Mouse (Mus musculus) forebrain, embryonic 10.5 days (tissue): ENCODE data around the gene Cd2. TPM values are rescaled to one million over a fixed set of nuclear protein-coding genes. Genes with fewer than 3 reads are reported as not detected.
A peak's percentile ranks its signal among the peaks of the same experiment; 100 is the strongest.

Experiments
- DNase-seq: peaks from one replicate; pipeline ENCODE4 v3.0.0-alpha.2; 2017; ENCODE audit warnings: low spot score; ENCODE audit errors: extremely low spot score
- H3K27ac ChIP-seq: fragments of 300-500 bp; sonication (generic); 2 replicates; pipeline ENCODE4 v1.5.1; 2016; ENCODE audit warnings: mild to moderate bottlenecking
- H3K27me3 ChIP-seq: fragments of 300-500 bp; sonication (generic); 2 replicates; pipeline ENCODE4 v1.6.1; 2016; ENCODE audit warnings: mild to moderate bottlenecking; ENCODE audit not compliant: poor library complexity, severe bottlenecking
- H3K36me3 ChIP-seq: fragments of 300-500 bp; sonication (generic); replicated peaks from 2 replicates; pipeline ENCODE4 v1.6.1; 2016; ENCODE audit warnings: mild to moderate bottlenecking, moderate library complexity
- H3K4me1 ChIP-seq: fragments of 300-500 bp; sonication (generic); 2 replicates; pipeline ENCODE4 v1.6.1; 2016
- H3K4me3 ChIP-seq: fragments of 300-500 bp; sonication (generic); 2 replicates; pipeline ENCODE4 v1.5.1; 2016; ENCODE audit warnings: mild to moderate bottlenecking, moderate library complexity
- H3K9me3 ChIP-seq: fragments of 300-500 bp; sonication (generic); 2 replicates; pipeline ENCODE4 v1.6.1; 2016; ENCODE audit warnings: mild to moderate bottlenecking, moderate library complexity
- WGBS: fragments of 180-500 bp; shearing (Covaris S2); methylation state at CpG from one replicate; pipeline ENCODE4 v1.1.7; 2016; 5-methylcytosine and 5-hydroxymethylcytosine counted together
- polyA plus RNA-seq: library from polyadenylated mRNA; unstranded; fragments of >200 nt; fragmentation: Nextera tagmentation; extraction: Ambion mirVana; gene quantifications from 2 replicates; pipeline ENCODE4 v1.2.1, GENCODE M21; 2016

Gene Cd2
- polyA plus RNA-seq = not detected in 2 replicates

DNA sequence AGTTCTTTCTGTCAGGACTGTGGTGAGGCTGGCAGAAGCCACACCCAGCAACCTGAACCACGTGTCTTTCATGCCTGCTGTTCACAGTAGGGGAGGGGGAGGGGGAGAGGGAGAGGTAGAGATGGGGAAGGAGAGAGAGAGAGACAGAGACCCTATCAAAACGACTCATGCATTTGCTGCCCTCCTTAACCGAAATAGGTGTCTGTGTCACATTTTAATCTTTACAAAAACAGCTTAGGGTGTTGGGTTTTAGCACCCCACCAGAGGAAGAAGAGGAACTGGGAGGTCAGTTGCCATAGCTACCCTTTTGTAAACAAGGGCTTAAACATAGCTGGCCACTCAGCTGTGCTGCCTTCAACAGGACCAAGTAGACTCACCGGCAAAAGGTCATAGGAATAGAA is at the start of gene Cd2:
Gene Cd2, minus strand, starts transcription at position 29 of the 401 bp plus-strand sequence.
- WGBS = 39% methylated on average over 4 of the region's 4 CpGs

DNA sequence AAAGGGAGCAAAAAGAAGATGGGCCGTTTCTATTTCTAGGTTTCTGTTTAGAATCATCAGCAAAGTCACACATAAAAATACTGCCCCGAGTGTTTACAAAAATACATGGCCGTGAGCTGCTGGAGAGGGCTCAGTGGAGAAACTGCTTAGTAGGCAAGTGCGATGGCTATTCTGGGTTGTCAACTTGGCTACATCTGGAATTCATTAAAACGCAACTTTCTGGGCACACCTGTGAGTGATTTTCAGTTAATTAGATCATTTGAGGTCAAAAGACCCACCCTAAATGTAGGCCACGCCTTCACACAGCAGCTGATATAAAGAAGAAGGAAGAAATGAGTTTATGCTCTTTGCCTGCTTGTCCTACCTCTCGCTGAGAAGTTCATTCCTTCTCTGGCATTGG is 40.9 kb upstream of the Cd2 start:
- DNase-seq = peak; percentile 27
- 65% methylated on average over 7 of the region's 7 CpGs for WGBS
- H3K27ac ChIP-seq = no peak overlapping the region
- no peak overlapping the region for H3K4me3 ChIP-seq
- H3K36me3 ChIP-seq = no peaks in the 10 kb centered on the region
- no peaks in the 10 kb centered on the region for H3K27me3 ChIP-seq
- peaks cover 9% of the 10 kb centered on the region for H3K4me1 ChIP-seq
- H3K9me3 ChIP-seq = no peaks in the 10 kb centered on the region

More for the DNA sequence above, at the start of gene Cd2:
- H3K9me3 ChIP-seq = no peaks in the 10 kb centered on the region
- H3K4me1 ChIP-seq = no peaks in the 10 kb centered on the region
- H3K36me3 ChIP-seq = no peaks in the 10 kb centered on the region
- H3K27ac ChIP-seq = no peak within 1 kb of the TSS
- no peaks in the 10 kb centered on the region for H3K27me3 ChIP-seq
- no peak for DNase-seq
- no peak within 1 kb of the TSS for H3K4me3 ChIP-seq

DNA sequence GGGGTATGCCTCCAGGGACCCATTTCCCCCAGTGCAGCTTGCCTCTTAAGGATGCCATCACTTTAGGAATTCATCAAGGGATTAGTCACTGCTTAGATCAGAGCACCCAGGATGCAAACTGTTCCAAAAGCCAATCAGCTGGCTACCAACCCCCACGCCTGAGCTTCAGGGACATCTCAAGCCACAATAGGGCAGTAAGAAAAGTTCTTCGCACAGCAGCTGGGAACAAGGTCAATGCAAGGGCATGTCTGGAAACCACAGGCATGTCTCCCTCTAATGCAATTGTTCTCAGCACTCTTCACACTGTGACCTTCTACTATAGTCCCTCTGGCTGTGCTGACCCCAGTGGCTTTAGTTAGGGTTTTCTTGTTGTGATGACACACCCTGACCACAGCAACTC is 39.5 kb upstream of the Cd2 start:
- H3K27me3 ChIP-seq = no peaks in the 10 kb centered on the region
- H3K36me3 ChIP-seq = no peaks in the 10 kb centered on the region
- no peak overlapping the region for H3K27ac ChIP-seq
- DNase-seq = no peak
- H3K9me3 ChIP-seq = no peaks in the 10 kb centered on the region
- peaks cover 15% of the 10 kb centered on the region for H3K4me1 ChIP-seq
- WGBS = 64% methylated on average over 2 of the region's 2 CpGs
- H3K4me3 ChIP-seq = no peak overlapping the region

DNA sequence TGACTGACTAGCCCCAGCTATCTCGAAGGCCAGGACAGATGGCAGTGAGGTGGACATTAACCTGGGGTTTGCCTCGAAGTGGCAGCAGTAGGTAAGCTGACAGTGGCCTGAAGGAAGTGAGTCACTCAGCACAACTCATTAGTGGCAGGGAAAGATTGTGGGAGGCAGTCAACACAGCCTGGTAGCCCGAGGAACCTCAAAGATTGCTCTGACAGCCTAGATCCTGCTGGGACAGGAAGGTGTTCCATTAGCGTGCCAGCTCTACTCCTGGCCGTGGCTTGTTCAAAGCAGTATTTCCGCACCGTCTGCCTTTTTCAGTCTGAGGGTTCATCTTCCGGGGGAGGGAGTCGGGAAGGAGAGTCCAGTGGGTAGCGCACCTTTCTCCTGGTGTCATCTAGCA is 34.7 kb upstream of the Cd2 start:
- no peak overlapping the region for H3K4me3 ChIP-seq
- H3K4me1 ChIP-seq = peaks cover 24% of the 10 kb centered on the region
- DNase-seq = no peak
- 0 out of 2 replicates have a peak overlapping the region, but pooled peaks have one; percentile 11 for H3K27ac ChIP-seq
- no peaks in the 10 kb centered on the region for H3K27me3 ChIP-seq
- H3K36me3 ChIP-seq = no peaks in the 10 kb centered on the region
- WGBS = 84% methylated on average over 10 of the region's 10 CpGs
- H3K9me3 ChIP-seq = no peaks in the 10 kb centered on the region

DNA sequence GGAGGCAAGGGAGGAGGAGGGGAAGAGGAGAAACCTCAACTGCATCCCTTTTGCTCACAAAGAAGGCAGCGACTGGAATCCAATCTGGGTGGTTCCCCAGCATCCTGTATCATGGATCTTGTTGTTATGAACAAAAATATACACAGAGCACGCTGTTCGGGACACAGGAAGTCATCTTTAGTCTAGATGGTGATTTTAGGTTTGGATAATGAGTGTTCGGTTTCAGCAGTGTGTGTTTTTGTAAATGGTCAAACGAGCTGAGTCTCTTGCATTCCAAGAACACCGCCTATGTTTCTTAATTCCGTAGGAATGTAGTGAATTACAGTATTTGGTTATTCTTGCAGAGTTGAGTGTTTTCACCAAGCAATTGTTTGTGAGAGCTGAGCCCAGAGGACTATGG is 33.1 kb upstream of the Cd2 start:
- Histone ChIP-seq H3K4me1 (peaks cover 16% of the 10 kb centered on the region; the same call in 1 of the 2 replicates), H3K9me3 (no peaks in the 10 kb centered on the region), H3K4me3 (no peak overlapping the region), H3K36me3 (no peaks in the 10 kb centered on the region), H3K27me3 (no peaks in the 10 kb centered on the region), H3K27ac (no peak overlapping the region)
- WGBS = 83% methylated on average over 7 of the region's 7 CpGs
- no peak for DNase-seq

DNA sequence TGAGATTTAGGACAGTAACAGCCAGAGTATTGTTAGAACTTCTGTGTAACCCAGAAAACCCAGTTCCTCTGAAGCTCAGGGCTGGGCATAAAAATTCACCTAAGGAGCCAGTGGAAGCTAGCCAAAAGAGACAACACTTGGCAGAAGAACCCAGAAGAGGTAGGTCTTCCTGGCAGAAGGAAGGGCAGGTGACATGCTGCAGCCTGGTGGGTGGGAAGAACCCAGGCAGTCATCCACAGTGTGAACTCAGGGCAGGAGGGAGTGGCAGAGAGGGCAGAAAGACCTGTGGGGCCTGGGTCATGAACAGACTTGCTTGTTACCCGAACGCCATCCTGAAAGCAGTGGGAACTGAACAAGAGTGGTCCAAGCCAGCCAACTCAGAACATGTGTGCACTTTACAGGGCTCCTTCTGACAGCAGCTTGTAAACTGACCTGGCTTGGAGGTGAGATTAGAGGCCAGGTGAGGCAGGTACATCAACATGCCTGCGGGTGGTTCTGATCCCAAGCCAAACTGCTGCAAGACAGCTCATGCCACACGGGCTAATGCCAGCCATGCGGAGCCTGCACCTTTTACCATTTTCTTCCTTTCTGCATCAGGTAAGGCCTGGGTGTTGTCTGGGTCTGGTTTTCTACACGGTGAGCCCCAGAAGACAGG is 30.9 kb upstream of the Cd2 start:
- 93% methylated on average over 6 of the region's 6 CpGs for WGBS
- no peak for DNase-seq

DNA sequence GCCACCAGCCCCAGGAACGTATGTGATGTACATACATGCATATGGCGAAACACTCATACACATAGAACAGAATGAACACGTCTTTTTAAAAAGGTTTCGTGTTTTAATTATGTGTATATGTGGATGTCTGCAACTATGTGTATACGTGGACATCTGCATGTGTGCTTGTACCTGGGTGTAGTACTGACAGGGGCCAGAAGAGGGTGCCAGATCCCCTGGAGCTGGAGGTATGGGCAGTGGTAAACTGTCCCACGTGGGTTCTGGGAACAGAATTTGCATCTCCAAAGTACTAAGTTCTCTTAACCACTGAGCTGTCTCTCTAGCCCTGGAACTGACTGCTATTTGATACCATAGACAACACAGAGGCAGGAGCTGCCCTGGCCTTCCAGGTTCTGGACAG is 30.4 kb upstream of the Cd2 start:
- Histone ChIP-seq H3K27ac (no peak overlapping the region), H3K4me3 (no peak overlapping the region), H3K9me3 (no peaks in the 10 kb centered on the region), H3K27me3 (no peaks in the 10 kb centered on the region), H3K4me1 (peaks cover 16% of the 10 kb centered on the region; the same call in 1 of the 2 replicates), H3K36me3 (no peaks in the 10 kb centered on the region)
- peak; percentile 42 for DNase-seq
- WGBS = 74% methylated on average over 6 of the region's 6 CpGs

More for the DNA sequence above, 30.9 kb upstream of the Cd2 start:
- Histone ChIP-seq H3K27ac (no peak overlapping the region), H3K4me3 (no peak overlapping the region), H3K36me3 (no peaks in the 10 kb centered on the region), H3K4me1 (peaks cover 16% of the 10 kb centered on the region; the same call in 1 of the 2 replicates), H3K9me3 (no peaks in the 10 kb centered on the region), H3K27me3 (no peaks in the 10 kb centered on the region)

DNA sequence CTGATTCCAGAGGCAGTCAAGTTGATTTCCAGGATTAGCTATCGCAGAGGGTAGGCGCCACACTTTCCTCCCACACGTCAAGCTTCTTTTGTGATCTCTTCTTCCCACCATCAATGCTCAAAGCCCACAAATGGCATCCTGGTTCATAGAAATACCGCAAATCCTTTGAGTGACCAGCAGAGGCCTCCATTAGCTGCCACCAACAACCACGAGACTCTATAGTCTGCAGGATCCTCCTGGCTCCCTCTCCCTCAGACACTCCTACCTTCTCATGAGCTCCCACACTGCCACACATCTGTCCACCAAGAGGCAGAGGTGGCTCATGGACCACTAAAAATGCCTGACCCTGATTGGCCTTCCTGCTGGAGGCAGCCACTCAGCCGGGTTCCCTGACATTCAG is 27.2 kb upstream of the Cd2 start:
- Histone ChIP-seq H3K27me3 (no peaks in the 10 kb centered on the region), H3K27ac (no peak overlapping the region), H3K36me3 (no peaks in the 10 kb centered on the region), H3K9me3 (no peaks in the 10 kb centered on the region), H3K4me1 (no peaks in the 10 kb centered on the region), H3K4me3 (no peak overlapping the region)
- WGBS = 84% methylated on average over 6 of the region's 6 CpGs
- DNase-seq = no peak

DNA sequence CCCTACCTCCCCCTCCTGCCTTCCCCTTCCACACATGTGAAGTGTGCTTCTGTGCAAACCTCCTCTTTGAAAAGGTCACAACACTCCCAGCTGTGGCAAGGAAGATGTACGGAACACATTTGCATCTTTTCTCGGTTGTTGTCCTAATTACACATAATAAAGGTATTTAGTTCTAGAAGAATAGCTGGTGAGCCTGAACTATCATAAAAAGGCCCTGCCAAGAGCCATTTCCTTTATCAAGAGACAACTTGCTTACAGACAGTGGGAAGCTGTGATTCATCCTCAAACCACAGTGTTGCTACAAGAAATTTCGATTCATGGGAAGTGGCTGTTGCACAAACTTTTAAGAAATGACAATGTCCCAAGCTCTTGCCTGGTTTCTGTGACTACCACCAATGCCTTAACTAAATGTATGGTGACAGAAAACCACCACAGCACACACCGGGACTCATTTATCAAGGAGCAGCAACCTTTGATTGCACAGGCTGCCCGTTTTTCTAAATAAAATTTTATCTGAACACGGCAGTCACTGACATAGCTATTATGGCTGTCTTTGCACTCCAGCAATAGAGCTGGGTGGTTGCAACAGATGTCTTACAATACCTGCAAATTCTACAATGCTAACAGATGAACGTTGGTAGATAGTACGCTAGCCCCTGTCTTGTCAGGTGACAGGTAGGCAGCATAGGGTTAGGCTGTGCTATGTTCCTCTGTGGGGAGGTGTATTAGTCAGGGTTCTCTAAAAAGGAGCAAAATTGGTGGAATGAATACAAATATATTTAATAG is 25.7 kb upstream of the Cd2 start:
- no peak for DNase-seq
- Histone ChIP-seq H3K4me3 (no peak overlapping the region), H3K27ac (no peak overlapping the region), H3K9me3 (no peaks in the 10 kb centered on the region), H3K4me1 (no peaks in the 10 kb centered on the region), H3K36me3 (no peaks in the 10 kb centered on the region), H3K27me3 (no peaks in the 10 kb centered on the region)
- 91% methylated on average over 8 of the region's 8 CpGs for WGBS

DNA sequence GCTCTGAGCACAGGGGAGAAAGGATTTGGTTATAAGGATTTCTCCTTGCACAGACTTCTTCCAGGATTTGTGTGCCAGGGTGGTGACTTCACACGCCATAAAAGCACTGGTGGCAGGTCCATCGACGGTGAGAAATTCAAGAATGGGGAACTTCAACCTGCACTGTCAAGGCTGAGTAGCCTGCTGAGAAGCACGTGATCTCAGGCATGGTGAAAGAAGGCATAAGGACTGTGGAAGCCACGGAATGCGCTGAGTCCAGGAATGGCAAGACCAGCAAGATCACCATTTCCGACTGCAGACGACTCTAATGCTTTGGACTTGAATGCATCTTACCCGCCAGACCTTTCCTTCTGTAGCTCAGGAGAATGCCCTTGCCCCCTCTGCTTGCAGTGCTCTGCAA is 23.2 kb upstream of the Cd2 start:
- H3K9me3 ChIP-seq = no peaks in the 10 kb centered on the region
- H3K27ac ChIP-seq = no peak overlapping the region
- H3K27me3 ChIP-seq = no peaks in the 10 kb centered on the region
- H3K4me1 ChIP-seq = no peaks in the 10 kb centered on the region
- no peak overlapping the region for H3K4me3 ChIP-seq
- DNase-seq = no peak
- H3K36me3 ChIP-seq = no peaks in the 10 kb centered on the region
- 77% methylated on average over 9 of the region's 9 CpGs for WGBS

DNA sequence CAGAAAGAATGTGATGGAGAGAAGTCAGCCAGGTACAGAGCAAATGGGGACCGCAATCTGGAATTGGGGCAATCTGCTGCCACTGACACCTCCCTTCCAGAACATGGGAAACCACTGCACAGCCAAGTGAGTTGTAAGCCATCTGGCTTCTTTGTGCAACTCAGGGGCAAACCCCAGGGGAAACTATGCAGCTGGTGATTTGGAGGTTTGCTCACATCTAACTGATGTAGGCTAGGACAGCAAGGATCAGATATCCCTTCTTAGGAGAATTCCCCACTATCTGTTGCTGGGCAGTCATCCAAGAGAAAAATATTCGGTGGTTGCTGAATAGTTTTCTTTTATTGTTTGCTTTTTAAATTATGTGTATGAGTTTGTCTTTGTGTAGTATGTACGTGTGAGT is 21.9 kb upstream of the Cd2 start:
- Histone ChIP-seq H3K36me3 (no peaks in the 10 kb centered on the region), H3K9me3 (no peaks in the 10 kb centered on the region), H3K4me1 (peaks cover 5% of the 10 kb centered on the region; the same call in 1 of the 2 replicates), H3K4me3 (no peak overlapping the region), H3K27me3 (peaks cover 7% of the 10 kb centered on the region; the same call in 1 of the 2 replicates), H3K27ac (no peak overlapping the region)
- DNase-seq = no peak
- 88% methylated on average over 3 of the region's 3 CpGs for WGBS

DNA sequence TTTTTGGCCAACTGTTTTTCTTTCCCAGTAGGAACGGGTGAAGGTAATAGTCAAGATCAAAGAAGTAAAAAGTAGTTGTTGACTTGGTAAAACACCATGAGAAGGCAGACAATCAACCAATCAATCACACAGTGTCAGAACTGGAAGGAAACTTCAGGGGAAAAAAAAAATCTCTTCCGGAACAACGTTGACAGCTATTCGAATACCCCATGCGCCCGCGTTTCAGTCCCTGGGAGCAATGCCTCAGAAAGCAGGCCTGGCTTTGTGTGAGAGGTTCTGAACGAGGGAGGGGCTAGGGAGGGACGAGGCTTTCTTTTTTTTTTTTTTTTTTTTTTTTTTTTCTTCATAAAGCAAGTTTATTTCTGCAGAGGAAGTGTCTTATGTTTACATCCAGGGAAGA is 18.4 kb upstream of the Cd2 start:
- Histone ChIP-seq H3K9me3 (no peaks in the 10 kb centered on the region), H3K27ac (no peak overlapping the region), H3K27me3 (peaks cover 17% of the 10 kb centered on the region), H3K4me3 (no peak overlapping the region), H3K4me1 (peaks cover 24% of the 10 kb centered on the region), H3K36me3 (no peaks in the 10 kb centered on the region)
- DNase-seq = no peak
- WGBS = 86% methylated on average over 9 of the region's 9 CpGs

DNA sequence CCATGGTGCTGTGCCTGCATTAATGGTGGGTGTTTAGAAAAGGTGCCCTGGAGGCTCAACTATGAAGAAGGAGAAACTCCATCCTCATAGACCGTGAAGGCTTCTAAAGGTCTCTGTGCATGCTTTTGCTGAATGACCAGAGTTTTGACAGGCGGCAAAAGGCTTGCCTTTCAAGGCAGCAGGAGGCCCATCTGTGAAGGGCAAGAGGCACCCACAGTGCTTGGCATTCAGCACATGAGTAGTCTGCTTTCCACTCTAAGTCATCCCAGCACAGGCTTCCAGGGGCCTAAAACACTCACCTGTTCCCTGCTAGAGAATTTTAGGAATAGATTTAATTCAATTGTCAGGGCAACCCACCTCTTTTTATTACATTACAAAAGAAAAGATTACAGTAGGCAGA is 17.3 kb upstream of the Cd2 start:
- no peak overlapping the region for H3K4me3 ChIP-seq
- H3K36me3 ChIP-seq = no peaks in the 10 kb centered on the region
- peaks cover 34% of the 10 kb centered on the region for H3K4me1 ChIP-seq
- H3K27me3 ChIP-seq = peaks cover 22% of the 10 kb centered on the region
- H3K27ac ChIP-seq = no peak overlapping the region
- DNase-seq = no peak
- no peaks in the 10 kb centered on the region for H3K9me3 ChIP-seq
- 80% methylated on average over 2 of the region's 2 CpGs for WGBS
